Mouse (Mus musculus) urinary bladder, adult 18-20 months (tissue): ENCODE results near the gene Trub2.
A peak's percentile ranks its signal among the peaks of the same experiment; 100 is the strongest.

Experiments used
- DNase-seq, 2 experiments: peaks; one replicate each; pipeline ENCODE4 v3.0.0; 2022; ENCODE audit warnings: low spot score in 2 of 2, mixed read lengths in 2 of 2

Gene Trub2

DNA sequence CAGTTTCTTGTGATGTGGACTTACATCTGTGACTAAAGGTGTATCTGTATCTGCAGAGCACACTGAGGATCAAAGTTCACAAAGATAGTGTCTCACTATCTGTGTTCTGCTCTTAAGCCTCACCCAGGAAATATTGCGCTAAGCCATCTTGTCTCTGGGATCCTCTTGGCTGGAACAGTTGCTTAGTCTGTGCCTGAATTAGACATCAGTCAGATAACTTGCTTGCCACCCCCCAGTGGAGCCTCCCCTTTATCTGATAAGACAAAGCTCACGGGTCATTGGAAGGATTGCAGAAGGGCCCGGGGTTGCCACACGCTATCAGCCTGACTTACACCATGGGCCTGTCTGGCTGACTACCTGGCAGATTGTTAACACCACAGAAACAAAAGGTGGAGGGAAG is 15.0 kb downstream of the Trub2 start:
- no peak for DNase-seq

DNA sequence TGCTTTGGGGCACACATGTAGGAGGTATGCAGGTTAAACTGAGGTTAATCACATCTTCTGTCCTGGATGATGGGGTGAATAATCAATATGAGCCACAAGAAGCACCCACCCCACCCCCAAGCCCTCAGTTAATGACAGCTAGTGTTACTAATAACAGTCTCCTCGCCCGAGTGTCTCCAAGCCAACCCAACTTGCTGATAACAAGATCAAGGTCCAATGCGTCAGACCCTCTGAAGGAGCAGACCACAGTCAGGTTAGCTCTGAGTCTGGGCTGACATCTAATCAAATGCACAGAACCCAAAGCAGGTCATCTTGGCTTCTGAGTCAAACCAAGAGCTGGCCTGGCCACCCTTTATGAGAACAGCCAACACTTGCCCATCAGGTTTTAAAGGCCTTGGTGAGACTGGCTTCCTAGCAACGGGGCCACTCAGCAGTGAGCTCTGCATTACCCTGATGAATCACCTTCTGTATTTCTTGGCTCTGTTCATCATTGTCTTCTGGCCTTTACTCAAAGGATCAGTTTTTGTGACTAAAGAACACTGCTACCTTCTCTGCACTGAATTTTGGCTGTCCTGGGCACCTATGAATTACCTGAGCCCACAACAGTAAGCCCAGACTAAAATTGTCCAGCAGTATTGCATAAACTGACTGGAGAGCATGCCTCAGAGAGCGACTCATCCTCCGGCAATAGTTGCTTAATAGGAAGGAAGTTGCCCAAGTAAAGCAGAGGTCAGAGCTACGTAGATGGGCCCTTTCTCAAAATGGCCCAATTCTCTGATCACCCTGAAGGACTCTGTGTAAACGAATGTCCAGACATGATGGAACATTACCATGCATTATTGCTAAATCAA is 16.5 kb downstream of the Trub2 start:
- peak in 1 of 2 experiments; percentile 52 for DNase-seq

DNA sequence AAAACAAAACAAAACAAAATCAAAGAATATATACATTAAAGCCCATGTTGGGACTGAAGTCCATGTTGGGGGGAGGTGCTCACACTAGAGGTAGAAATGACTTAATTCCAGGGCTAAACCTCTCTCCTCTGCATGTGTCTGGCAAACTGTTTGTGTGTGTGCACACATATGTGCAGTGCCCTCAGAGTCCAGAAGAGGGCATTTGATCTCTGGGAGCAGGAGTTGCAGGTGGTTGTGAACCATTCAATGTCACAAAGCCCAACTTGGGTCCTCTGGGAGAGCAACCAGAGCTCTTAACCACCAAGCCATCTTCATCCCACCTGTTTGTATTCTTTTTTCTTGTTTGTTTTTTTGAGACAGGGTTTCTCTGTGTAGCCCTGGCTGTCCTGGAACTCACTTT is 18.1 kb downstream of the Trub2 start:
- no peak for DNase-seq

DNA sequence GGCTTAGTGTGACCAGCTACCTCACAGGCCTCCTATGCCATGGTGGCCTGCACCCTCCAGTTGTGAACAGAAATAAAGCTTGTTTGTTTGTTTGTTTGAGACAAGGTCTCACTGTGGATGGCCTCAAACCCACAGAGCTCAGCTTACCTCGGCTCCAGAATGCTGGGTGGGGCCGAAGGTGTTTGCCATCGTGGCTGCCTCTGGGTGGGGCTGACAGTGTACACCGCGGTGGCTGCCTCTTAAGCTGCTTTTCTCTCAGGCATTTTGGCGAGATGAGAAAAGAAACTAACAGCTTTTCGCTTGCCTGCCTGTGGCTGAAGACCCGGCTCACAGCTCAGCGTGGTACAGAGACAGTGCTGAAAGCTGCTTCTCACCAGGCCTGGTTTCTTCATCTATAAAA is 19.4 kb downstream of the Trub2 start:
- no peak for DNase-seq

DNA sequence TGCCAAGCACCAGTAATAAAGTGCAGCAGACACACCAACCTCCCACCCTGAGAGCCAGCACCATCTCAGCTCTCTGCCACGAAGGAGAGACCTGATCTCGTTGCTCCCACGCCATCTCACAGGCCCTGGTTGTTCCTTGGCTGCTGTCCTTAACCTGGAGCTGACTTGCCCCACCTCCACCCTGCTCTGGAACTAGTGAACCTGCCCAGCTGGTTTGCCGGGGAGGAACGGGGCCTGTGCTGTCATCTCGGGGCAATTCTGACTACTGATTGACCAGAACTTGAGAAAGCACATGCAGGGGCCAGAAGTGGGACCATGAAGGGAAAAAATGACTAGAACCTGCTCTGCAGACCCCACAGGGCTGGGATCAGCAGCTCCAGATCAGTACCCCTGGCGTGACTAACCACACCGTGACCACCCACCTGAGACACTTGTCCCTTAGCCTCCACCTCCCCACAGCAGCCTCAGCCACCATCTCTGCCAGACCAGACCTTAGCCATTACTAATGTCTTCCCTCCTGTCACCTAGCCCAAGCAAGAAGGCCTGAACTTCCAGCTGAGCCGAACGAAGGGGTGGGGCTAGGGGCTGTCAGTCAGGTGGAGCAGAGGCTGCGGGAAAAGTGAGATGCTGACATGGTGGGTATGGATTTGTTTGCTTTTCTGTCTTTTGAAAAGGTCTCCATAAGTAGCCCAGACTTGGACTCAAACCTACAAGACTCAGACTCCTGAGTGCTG is 20.2 kb downstream of the Trub2 start:
- DNase-seq = peak; percentile 50 to 68

DNA sequence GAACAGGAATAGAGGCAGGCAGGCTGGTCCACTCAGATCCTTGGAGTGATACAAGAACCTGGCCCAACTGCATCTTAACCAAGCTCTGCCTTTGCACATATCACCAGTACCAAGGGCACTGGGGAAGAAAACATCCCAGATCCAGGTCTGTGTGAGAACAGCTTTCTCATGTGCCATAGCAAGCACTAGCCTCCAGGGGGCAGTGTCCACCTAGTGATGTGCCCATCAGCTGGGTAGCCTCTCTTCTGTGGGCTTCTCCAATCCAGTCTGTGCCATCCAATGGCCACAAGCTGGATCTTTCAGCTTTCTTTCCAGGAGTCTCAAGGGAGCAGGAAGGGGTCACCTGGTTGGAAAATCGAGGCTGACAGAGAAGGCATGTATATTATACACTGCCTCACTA is 23.5 kb downstream of the Trub2 start:
- DNase-seq = peak in 1 of 2 experiments; percentile 59

DNA sequence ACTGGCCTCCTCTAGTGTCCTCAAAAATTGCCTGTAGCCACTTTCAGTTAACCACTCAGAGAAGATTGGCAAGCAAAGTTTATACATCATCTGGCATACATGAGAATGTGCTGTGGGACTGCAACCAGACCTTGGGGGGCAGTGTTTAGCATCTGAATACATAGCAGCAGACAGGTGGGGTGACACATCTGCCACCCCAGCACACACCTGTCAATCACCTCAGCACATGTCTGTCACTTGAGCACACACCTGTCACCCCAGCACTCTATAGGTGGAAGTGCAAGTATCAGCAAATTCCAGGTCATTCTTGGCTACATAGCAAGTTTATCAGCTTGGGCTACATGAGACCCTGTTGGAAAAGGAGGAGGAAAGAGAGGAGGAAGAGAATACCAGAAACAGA is 32.6 kb downstream of the Trub2 start:
- DNase-seq = no peak

DNA sequence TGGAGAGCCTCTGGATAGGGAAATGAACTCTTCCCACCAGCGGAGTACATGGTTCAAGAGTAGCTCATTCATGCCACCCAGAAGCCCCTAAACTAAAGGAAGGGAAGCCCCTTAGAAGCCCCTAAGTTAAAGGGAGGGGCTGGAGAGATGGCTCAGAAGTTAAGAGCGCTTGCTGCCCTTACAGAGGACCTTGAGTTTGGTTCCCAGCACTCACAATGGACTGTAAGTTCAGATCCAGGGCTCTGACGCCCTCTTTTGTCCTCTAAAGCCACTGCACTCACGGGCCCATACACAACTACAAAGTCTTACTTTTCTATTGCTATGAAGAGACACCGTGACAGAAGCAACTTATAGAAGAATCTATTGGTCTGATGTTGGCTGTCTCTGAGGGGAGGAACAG is 35.9 kb downstream of the Trub2 start:
- DNase-seq = no peak

DNA sequence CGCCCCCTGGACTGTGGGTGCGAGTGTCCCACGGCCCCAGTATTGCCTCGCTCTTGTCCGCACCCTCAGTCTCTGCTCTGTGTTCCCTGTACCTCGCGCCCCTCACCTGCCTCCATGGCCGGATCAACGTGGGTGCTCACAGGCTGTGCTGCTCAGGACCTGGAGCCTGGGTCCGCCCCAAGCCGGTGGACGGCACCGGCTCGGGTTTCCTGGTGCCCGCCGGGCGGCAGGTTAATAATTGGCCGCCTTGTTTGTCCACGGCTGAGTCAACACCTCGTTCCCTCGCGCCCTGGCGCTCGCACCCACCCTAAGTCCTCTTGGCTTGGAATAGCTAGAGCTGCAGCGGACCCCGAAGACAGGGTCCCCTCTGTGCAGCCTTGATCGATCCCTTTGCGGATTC is 36.8 kb downstream of the Trub2 start, which contains the start of gene Gm13420:
Gm13420 (minus strand) TSS at position 189 of the 400 bp plus-strand sequence.
- DNase-seq = peak in 1 of 2 experiments; percentile 39

DNA sequence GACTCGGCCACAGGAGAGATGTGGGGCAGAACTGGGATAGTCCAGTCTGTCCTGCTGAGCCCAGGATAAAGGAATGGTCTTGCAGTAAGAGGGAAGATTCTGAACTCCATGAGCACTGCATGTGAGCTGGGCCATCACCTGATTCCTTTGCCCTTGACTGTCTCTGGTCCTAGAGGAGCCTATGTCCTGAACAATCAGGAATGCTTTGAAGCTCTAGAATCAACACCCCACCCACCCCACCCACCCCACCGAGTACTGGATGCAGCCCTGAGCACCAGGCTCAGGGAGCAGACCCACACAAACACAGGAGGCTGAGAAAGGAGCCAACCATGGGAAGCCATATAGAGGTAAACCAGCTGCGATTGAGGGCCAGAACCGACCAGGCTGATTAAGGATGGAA is 39.8 kb downstream of the Trub2 start:
- no peak for DNase-seq

DNA sequence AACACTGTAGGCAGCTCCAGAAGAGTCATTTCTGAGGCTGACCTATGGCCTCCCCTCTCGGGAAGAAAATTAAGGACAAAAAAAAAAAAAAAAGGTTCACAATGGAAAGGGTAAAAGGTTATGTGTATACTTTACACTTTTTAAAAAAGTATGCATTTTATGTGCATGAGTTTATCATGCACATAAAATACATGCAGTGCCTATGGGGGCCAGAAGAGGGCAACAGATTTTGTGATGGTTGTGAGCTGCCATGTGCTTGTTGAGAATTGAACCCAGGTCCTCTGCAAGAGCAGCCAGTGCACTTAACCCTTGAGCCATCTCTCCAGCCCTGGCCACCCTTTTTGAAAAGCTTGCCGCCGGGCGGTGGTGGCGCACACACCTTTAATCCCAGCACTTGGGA is 40.5 kb downstream of the Trub2 start:
- no peak for DNase-seq

DNA sequence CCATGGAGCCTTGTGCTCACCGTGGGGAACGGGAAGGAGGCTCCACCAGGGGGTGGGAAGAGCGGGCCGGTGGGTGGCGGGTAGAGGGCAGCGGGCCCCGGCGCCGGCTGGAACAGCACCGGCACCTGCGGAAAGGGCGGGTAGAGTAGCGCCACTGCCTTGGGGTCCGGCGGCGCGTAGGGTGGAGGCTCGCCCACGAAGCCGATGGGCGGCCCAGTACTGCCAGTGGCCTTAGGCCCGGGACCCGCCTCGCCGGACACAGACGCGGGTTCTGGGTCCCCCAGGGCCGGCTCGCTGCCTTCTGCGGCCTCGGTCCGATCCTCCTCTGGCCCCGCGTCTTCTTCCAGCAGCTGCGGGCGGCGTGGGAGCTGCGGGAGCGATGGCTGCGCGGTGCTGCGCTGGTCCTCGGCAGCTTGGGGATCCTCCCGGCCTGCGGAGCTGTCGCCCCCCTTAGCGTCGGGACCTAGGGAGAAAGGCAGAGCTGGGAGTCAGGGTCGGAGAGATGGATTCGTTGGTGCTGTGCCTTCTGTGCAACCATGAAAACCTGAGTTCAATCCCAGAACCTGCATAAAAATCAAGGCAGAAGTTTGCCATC is 41.0 kb downstream of the Trub2 start:
- no peak for DNase-seq

DNA sequence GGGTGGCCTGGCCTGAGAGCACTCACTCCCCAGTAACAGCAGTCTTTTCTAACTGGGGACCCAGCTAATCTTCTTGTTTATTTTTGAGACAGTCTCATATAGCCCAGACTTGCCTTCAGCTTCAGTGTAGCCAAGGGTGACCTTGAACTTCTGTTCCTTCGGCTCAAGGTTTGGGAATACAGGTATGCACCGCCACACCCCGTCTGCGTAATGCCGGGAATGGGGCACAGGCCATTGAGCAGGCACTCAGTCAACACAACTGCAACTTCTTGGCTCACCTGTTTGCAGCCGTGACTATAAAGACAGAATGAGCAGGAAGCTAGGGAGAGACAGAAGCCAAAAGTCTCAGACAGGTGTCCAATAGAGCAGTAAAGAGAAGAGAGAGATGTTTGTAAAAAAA is 44.0 kb downstream of the Trub2 start:
- no peak for DNase-seq

DNA sequence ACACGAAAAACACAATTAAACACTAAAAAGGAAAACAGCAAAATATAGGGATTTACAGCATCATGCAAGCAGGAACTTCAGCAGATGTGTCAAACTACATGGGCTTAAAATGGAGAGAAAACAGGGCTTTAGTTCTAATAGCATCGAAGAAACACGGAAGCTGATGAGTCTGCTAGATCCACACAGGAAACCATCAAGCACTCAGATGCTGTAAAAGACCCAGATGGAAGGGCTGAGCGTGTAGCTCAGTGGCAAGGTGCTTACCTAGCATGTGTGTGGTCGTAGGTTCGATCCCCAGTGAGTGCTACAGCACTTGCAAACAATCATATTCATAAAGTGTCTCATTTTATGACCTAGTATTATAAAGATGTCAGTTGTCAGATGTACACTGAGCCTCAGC is 47.1 kb downstream of the Trub2 start:
- no peak for DNase-seq

DNA sequence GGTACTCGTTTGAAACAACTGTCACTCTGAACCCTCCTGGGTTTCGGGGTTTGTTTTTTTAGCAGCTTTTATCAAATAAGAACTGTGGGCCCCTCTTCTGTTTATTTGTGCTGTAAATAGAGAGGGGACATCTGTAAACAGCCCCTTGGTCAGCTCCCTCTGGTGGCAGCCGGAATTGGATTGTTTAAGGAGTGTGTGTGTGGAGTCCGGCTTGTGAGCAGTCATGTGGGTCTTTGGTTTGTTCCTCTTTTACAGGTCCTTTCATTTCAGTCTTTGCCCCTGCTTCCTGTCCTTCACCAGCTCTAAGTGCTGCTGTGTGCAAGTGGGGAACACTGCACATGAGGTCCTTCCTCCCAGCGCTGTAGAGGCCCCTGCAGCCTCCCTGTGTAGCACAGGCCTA is 48.9 kb downstream of the Trub2 start:
- no peak for DNase-seq

DNA sequence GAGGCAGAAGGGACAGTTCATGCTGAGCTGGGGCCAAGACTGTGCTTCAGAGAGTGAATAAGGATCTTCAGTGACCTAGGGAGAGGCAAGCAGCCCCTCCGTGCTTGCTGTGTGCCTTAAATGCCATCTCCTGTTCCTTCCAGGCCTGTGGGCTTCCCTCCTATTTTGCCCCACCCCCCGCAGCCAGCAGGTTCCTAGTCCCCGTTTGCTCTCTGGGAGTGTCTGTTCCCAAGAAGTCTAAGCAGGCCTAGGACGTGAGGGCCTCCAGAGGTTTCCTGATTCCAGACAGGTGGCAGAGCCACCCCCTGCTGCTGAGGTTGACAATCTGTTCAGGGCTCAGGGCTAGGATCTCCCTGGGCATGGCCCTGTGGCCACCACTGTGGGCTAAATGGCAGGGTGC is 49.5 kb downstream of the Trub2 start:
- no peak for DNase-seq

DNA sequence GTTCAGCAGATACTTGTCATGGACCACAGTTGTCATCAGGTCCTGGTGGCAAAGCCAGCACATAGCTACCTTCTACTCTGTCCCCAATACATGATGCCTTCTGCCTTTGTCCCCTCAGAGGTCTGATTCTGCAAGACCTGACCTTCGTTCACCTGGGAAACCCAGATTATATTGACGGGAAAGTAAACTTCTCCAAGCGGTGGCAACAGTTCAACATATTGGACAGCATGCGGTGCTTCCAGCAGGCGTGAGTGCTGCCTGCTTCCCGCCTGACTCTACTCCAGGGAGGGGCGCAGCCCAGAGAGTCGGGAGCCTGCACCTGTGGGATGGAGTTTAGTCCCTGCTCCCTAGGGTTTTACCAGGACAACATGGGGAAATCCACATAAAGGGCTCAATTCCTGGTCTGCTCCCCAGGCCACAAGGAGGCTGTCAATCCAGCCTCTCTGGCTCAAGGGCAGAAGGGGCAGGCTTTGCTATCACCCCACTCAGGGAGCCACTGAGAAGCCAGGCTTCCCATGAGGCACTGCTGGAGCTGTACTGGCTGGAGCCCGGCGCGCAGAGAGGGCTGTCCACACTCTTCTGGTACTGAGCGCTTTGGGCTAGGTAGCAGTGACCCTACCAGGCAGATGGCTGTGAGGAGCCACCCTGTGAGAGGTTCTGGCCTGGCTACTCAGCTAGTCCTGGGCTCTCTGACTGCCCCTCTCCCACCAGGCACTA is 50.9 kb downstream of the Trub2 start:
- no peak for DNase-seq

DNA sequence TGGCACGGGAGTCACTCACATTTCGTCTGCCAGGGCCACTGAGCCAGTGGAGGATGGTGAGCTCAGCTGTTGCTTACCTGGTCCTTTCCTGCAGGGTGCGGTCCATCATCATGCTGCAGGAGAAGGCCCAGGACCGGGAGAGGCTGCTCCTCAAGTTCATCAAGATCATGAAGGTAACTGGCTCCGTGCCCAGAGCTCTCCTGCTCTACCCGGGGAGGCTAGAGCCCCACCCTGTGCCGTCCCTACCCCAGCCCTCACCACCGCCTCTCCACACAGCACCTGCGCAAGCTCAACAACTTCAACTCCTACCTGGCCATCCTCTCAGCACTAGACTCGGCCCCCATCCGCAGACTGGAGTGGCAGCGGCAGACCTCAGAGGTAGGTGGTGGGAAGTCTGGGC is 52.6 kb downstream of the Trub2 start:
- peak in 1 of 2 experiments; percentile 48 for DNase-seq

DNA sequence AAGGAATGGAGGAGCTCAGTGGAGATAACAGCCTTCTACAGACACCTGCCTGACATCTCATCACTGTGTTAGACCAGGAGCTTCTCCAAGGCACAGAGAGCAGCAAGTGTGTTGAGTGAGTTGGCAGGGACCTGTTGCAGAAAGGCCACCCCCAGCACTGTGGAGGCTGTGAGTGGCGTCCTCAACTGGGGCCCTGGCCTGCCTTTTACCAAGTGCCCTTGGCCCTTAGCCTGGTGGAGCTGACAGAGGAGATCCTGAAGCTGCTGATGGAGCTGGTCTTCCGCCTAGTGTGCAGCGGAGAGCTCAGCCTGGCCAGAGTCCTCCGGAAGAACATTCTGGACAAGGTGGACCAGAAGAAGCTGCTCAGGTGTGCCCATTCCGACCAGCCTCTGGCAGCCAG is 55.0 kb downstream of the Trub2 start:
- no peak for DNase-seq

DNA sequence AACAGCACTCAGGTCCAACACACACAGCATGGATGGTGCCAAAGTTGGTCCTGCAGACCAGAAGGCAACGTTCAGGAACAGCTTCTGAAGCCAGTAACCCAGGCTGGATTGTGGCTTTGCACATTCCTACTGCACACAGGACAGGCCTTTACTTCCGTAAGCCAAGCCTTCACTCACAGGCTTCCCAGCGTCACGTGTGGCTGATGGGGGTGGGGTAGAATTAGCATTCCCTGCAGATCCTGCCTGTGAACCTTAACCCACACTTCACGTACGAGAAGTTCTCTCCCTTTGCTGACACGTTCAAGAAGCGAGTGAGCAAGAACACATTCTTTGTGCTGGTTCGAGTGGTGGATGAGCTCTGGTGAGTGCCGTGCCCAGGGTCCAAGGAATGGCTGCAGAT is 55.7 kb downstream of the Trub2 start:
- no peak for DNase-seq

DNA sequence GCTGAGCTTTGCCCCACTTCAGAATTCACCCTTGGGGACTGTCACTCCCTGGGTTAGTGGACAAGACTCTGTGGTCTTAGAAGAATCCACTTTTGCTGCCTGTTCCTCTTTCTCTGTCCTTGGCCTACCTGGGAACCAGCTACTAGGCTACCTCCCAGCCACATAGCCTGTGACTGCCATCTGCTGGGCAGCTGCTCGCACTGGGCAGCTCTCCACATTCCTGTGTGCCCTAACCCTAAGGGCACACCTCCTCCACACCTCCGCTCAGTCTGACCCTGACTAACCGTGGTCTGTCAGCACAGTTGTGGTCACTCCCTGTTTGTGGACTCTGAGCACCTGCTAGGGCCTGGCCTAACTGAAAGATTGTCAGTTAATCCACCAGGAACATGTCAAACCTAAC is 56.8 kb downstream of the Trub2 start:
- no peak for DNase-seq

DNA sequence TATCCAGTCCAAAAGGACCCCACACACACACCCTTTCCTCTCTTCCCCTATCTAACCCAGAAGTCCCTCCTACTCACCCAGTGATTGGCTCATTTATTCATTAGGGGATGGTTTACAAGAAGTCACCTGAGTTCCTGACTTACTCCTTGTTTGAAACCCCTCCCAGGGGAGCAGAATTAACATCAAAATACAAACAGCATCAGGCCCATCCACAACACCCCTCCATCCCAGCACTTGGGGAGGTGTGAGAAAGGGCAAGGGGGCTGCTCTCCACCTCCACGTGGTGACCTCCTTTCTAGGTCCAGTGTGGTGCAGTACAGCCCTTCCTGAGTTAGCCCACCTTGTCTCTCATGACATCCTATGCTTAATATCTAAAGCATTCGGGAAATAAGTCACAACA is 58.8 kb downstream of the Trub2 start:
- DNase-seq = no peak
